Mouse (Mus musculus): ENCODE results near the gene Cda.

Gene Cda

DNA sequence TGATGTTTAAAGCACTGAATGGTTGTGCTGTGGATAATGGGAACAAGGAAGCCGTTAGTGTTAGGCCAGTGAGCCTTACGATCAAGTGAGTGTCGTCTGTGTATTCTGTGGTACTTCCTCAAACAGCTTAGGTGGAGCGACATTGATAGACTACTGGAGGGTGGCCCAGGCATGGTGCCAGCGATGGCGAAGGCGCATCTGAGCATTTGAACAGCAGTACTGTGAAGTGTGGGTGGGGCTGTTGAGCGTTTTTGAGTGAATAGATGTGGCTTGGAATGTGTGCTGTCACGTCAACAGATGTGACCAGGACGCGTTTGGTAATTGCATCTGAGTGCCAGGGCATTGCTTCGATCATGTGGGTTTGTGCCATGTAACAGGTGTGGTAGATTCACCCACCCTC is 60.1 kb downstream of the Cda start:
- DNase-seq (ENCODE audit: low read depth, low spot score): no peak

DNA sequence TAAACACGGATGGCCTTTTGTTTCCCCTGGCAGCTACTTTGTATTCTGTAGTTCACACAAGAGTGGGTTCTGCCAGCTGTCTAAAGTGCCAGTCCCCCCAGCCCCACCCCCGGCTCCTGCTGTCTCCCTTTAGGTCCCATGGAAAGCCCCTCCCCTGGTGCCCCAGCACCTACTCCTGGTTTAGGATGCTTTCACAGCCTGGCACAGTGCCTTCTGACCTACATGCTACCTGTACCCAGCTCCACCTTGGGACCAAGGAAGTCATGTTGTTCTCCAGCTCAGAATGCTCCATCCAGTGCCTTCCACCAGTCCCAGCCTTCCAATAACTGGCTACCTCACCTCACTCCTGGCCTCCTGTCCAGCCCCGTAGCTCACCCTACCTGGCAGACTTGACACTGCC is 60.8 kb downstream of the Cda start:
- no peak for DNase-seq (ENCODE audit: low read depth, low spot score)

DNA sequence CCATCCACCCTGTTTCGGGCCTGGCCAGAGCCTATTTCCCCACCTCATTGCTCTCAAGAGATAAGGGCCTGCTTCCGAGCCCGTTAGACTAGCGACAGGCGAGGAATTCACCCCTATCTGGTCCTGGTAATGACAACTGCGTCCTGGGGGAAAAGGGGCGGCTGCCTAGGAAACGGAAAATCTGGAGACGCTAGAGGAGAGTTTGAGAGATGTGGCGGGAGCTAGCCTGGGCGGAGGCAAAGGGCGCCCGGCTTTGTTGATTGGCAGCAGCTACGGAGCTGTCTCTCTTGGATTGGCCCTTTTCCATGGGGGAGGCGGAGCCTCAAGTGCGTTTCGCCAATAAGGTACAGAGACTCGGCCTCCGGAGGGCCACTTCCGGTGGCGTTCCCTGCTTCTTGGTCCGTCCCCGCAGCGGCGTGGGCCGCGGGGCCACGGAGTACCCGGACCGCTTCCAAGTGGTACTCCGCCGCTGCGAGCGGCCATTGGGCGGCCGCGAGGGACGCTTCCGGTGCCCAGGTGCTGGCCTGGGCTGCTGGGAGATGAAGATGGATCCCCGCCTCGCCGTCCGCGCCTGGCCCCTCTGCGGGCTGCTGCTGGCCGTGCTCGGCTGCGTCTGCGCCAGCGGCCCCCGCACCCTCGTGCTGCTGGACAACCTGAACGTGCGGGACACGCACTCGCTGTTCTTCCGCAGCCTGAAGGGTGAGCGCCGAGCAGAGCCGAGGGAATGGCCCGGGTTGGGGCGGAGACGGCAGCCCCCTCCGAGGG is 63.3 kb downstream of the Cda start, which contains the start of gene Ddost:
Gene Ddost (plus strand): TSS at position 391 of the 765 bp plus-strand sequence.
- DNase-seq (ENCODE audit: low read depth, low spot score): peak; percentile 100

DNA sequence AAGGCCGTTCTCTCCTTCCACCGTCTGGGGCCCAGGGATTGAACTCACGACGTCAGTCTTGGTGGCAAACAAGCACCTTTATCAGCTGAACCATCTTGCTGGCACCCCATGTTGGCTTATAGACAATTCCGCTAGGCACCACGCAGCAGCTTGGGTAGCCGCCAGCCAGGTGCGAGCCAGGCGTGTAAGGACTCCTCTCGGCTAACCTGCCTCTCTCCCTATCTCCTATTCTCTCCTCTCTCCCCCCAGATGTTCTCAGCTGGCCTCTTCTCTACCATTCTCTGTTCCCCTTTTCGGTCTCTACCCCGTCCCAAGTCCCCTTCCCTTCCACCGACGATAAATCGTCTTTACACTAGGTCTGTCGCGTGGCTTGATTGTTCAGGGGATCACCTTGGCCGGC is 64.0 kb downstream of the Cda start:
- DNase-seq (ENCODE audit: low read depth, low spot score): no peak

DNA sequence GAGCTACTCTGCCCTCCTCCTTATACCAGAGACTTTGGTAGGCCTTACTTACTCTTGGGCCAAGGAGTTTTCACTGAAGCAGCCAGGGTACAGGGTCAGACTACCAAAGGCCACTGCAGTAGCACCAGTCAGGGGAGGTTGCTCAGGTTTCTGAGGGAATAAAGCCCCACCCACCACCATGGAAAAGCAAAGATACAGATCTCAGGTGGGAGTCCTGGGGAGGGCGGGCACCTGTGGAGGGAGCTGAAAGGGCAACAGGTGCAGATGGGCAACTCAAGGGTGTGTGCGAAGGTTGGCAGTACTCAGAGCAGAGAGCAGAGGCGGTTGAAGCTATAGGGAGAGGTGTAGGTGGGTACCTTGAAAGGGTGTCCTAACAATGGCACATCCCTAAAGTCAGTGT is 64.8 kb downstream of the Cda start:
- DNase-seq (ENCODE audit: low read depth, low spot score): no peak

DNA sequence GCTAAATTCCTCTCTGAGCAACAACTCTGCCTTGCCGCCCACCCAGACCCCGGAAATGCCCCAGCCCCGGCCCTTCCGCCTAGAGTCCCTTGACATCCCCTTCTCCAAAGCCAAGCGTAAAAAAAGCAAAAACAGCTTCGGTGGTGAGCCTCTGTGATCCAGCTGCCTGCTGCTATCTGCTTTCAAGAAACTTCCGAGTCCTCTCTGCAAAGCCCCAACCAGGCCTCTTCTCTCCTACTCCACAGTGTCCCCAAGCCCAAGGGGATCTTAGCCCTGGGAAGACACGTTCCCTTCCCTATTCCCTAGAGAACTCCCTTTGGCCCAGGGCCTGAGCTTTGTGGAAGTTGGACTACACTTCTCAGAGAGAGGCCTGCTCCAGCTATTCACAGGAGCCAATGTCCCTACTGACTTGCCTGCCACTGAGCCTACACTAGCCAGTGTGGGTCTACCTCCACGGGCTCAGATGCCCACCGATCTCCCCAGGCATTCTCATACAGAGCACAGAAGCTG is 66.5 kb downstream of the Cda start:
- DNase-seq (ENCODE audit: low read depth, low spot score): no peak

DNA sequence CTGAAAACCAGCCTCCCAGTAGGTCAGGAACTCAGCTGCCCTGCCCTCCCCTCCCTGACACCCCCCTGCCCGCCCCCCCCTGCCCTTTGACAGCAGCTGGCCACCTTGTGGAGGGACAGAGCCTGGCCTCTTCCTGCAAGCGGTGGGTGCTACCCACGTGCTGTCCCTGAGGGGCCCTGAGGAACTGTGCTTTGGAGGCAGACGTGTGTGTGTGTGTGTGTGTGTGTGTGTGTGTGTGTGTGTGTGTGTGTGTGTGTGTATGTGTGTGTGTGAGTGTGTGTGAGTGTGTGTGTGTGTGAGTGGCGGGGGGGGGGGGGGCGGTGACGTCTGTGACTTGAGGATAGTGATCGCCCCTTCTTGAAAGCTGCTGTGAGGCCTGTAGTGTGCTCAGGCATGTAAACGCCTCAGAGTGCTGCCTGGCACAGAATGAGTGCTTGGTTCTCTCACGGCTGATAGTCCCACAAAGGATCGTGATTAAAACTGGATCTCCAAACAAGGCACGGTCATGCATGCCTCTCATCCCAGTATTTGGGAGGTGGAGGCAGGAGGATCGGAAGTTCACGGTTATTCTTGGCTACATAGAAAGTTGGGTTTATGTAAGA is 73.7 kb downstream of the Cda start:
- DNase-seq (ENCODE audit: low read depth, low spot score): no peak

DNA sequence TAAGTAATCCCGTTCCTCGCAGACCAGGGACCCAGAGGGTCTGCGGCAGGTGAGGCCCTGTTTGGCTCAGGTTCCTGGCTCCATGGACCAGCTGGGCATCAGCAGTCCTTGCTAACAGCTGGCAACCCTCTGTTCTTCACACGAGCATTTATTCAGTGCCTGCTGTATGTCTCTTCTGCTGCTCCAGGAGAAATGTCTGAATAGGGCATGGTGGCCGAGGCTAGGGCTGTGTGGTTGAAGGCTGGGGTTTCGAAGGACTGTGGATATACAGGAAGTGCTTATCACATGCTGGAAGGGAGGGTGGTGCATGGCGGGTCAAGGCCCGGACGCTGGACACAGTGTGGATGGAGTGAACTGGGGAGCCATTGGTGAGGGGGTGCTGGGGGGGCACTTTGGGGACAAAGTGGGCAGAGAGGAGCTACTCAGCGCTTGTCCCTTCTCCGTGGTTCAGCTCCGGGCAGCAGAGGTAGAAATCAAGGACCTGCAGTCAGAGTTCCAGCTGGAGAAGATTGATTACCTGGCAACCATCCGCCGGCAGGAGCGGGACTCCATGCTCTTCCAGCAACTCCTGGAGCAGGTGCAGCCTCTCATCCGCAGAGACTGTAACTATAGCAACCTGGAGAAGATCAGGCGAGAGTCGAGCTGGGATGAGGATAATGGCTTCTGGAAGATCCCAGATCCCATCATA is 74.4 kb downstream of the Cda start:
- no peak for DNase-seq (ENCODE audit: low read depth, low spot score)

DNA sequence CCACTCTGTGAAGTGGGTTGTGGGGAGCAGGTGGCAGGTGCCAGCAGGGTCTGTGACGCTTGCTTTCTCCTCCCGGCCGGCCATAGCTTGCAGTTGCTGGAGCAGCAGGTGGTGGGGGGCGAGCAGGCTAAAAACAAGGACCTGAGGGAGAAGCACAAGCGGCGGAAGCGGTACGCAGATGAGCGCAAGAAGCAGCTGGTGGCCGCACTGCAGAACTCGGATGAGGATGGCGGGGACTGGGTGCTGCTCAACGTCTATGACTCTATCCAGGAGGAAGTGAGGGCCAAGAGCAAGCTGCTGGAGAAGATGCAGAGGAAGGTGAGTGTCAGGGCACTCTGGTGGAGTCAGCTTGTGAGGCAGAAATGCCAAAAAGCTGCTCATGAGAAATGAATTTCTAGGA is 75.8 kb downstream of the Cda start:
- no peak for DNase-seq (ENCODE audit: low read depth, low spot score)

DNA sequence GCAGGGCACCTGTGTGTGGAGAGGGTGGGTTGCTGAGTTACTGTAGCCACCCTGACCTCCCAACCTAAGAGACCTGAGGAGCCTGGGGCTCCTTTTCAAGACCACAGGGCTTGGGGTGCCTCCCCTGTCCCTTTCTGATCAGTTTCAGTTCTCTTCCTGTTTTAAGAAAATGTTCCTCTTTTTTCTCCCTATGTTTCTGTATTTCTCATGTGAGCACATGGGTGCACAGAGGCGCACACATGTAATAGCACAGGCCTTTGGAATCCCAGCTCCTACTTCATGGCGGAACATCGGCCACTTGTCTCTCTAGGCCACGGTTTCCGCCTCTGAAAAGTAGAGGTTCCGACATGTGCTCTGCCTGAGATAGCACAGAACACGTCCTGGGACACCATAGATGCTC is 79.1 kb downstream of the Cda start:
- no peak for DNase-seq (ENCODE audit: low read depth, low spot score)
